Mouse (Mus musculus) E14TG2a.4 (cell line): ENCODE results near the gene Foxn3.

Source experiments
- CTCF ChIP-seq: conservative IDR thresholded peaks from 2 replicates; pipeline ENCODE4 v1.5.1; 2014; ENCODE audit warnings: low read length
- NANOG ChIP-seq: IDR thresholded peaks from 2 replicates; pipeline ENCODE4 v1.6.1; 2014; ENCODE audit warnings: borderline replicate concordance, low read length, mixed read lengths

- TF ChIP-seq CTCF (no peak), NANOG (no peak)
Measured at GRCm38 (mm10) chr12:99385897-99386834, 177.2 kb downstream of the Foxn3 start.
